Mouse (Mus musculus) spleen, adult 18-20 months (tissue): ENCODE data around the gene Ccdc65.

Experiments used
- DNase-seq, 2 experiments: peaks; one replicate each; pipeline ENCODE4 v3.0.0; 2022; ENCODE audit warnings: mixed read lengths in 2 of 2

Ccdc65 gene

GRCm38 (mm10) chr15:98707766-98708372, at the start of gene Ccdc65:
Gene Ccdc65 (plus strand): TSS chr15:98708207.
- DNase-seq = peak; percentile 51 to 70

- DNase-seq = no peak
These were observed 45.8 kb upstream of the Ccdc65 start for GRCm38 (mm10) chr15:98662198-98662566.

DNA sequence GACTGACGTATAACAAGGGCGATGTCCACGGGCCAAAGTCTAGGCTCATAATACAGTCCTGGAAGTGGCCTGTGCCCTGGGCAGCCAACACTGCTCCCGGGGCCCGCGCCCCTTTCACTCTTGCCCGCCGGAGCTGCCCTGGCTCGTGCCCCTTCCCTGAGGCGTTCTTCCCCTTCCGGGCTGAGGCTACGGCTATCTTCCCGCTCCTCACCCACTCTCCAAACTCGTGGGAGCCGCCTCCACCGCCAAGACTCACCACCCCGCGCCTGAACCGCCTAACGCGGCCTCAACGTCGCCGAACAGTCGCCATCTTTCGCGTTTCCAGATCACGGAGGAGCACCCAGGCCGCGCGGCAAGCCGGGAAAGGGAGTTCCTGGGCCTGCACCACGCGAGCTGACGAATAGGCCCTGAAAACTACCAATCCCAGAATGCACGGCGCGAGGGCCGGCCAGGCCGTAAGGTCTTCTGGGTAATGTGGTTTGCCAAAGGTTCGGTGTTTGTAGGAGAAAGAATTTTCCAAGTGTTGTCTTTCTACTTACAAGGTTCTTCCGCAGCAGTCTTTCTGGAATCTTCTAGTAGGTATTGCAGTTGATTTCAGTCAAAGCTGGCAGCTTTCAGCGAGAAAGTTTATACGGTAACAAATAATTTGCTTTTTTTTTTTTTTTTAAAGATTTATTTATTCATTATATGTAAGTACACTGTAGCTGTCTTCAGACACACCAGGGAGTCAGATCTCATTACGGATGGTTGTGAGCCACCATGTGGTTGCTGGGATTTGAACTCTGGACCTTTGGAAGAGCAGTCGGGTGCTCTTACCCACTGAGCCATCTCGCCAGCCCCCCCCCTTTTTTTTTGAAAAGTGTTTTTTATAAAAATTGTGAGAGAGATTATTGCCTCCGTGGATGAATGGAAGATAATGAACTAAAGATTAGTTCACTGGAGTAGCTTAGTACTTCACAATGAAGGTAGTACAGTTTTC, 45.2 kb upstream of the Ccdc65 start, which contains the start of gene Ddx23:
Gene Ddx23 (minus strand): TSS at position 328 of the 979 bp plus-strand sequence.
- DNase-seq = peak; percentile 89 to 93

GRCm38 (mm10) chr15:98664042-98664907, 43.7 kb upstream of the Ccdc65 start:
- DNase-seq = no peak

DNA sequence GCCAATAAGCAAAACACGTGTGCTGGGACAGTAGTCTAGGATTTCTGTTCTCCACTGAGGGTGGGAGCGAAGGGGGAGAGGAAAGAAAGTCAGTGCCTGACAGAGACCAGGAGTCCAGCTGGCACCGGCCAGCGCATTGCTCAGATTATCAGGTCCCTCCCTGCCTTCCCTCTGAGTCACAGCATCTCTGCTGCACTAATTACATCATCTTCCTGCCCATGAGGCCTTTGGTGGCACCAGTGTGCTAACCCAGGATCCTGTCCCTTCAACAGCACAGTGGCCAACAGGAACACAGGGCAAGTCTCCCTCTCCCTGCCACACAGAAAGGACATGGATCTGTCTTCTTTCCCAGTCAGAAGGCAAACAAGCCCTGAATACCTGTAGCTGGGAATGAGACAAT, 35.4 kb upstream of the Ccdc65 start:
- DNase-seq = no peak

GRCm38 (mm10) chr15:98673732-98674131, 34.3 kb upstream of the Ccdc65 start:
- DNase-seq = no peak

DNA sequence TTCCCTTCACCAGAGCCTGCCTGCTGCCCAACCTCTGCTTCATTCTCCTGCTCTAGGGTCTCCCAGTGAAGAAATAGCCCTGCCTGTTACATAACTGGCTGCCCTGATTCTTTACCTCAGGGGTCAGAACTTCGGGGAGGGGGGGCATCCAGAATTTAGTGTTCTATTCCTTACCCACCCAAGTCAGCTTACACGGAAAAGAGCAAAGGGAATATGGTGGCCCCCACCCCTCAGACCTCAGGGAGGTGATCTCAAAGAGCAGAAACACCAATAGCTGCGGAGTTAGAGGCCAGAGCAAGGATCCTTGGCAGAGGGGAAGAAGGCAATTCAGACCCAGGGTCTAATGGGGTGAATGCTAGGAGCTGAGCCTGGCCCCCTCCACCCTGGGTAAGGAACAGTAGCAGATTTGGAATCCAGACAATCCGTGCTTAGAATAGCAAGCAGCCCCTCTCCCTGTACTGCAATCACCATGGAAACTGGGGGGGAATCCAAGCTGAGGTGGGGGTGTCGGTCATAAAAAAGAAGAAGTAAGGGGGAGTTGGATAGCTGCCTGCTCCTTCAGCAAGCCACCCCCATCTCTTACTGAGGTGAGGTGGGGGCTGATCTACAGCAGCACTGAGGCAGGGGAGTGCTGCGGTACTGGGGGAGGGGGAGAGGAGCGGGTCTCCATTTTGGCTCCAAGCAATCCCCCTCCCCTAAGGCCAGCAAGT, 33.6 kb upstream of the Ccdc65 start:
- no peak for DNase-seq

DNA sequence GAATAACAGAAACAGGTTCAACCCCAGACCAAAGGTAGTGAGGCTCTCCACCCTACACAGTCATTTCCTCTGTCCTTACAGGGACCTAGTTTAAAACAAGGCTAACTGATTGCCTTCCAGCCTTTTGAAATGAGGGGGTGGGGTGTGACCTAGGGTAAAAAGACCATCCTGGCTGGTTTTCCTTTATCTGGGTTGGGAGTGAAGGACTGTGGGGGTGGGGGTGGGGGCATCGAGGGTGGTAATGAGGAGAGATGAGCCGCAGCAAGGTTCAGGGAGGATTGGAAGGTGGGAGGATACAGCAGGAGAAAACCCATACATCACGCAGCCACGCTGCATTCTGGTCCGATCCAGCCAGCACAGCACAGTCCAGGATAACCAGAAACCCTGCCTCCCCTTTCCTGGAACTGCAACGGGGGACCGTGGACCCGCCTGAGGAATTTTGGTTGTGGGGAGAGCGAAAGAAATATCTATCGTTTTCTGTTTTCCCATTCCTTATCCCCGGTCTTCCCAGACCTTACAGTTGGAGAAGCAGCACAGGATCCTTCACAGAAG, 32.9 kb upstream of the Ccdc65 start:
- no peak for DNase-seq

- DNase-seq = no peak
These were observed 32.3 kb upstream of the Ccdc65 start for GRCm38 (mm10) chr15:98675634-98676250.

- no peak for DNase-seq
These were observed 31.5 kb upstream of the Ccdc65 start for GRCm38 (mm10) chr15:98676471-98676870.

DNA sequence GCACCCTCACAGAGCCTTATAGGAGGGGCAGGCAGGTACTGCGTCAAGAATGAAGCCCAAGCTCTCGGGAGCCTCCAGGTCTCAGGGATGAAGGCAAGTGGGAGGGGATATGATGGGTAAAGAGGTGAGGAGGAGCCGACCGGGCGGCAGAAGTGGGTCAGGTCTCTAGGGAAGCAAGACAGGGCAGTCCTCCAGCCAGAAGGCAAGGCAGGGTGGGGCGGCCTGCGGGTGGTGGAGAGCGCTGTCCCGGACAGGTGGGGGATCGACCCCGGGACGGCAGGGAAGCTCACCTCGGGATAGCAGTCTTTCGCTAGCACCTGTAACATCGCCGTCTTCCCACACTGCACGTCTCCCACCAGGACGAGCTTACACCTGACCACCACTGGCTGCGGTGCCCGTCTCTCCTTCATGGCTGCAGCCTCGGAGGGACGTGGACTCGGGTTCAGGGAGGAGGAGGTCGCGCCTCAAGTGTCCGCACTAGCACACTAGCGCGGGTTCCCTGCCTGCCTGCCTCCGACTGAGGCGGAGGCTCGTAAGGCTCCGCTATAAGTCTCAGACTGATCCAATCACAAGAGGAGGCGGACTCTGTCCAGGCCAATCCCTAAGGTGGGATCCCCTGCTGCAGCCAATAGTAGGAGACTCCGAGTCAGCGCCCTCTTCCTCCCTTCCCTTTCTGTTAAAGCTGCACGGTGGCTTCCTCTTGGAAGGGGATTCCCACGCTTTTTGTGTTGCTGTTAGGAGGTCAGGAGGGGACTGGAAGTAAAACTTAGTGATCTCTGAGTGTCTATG, 30.9 kb upstream of the Ccdc65 start, which contains the start of gene Rnd1:
Gene Rnd1 (minus strand): TSS at position 522 of the 789 bp plus-strand sequence.
- peak; percentile 57 to 58 for DNase-seq

- no peak for DNase-seq
These were observed 30.0 kb upstream of the Ccdc65 start for GRCm38 (mm10) chr15:98677977-98678376.

DNA sequence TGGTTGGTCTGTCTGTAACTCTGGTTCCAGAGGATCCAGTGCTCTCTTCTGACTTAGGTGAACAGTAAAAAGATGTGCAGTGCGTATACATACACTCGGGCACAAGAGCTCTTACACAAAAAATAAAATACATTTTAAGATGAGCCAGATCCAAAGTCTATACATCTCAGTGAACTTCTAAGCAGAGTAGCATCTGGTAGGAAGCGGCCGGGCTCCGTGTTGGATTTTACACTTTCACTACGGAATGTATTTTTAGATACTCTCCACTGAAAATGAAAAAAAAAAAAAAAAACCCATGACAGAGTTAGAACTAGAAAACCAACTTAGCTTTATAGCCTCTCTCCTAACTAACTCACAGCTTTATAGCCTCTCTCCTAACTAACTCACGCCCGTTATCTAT, 27.3 kb upstream of the Ccdc65 start:
- DNase-seq = no peak

DNA sequence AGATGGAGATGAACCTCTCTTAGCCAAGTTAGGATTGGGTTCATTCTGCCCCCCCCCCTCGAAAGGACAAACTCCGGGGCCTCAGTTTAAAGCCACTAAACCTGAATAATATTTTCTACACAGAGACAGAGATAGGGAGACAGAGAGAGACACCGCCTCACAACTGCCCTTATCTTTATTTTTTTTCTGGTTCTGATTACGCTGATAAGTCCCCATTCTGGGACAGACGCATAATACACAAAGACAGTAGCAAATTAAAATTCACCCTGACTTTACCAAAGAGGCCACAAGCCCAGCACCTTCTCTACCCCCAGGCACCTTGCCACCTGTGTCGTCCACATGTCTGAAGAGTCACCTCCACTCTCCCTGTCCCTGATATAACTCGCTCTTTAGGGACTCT, 26.4 kb upstream of the Ccdc65 start:
- DNase-seq = no peak

GRCm38 (mm10) chr15:98683177-98683576, 24.8 kb upstream of the Ccdc65 start:
- DNase-seq = no peak

DNA sequence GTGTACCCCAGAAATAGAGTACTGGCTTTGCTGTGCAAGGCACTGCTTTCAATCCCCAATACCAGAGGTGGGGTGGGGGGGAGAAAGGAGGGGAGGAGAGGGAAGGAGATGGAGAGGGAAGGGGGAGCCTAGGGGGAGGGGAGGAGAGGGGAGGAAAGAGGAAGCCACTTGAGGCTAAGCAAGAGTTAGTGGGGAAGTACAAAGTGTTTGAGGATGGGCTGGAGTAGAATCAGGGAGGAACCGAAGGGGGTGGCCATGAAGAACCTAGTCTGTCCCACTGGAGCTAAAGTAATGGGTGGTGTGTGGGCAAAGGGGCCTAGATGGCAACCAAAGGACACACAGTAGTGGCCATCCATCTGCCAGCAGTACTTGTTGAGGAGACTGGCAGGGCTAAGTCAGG, 24.3 kb upstream of the Ccdc65 start:
- no peak for DNase-seq

- no peak for DNase-seq
These were observed 22.1 kb upstream of the Ccdc65 start for GRCm38 (mm10) chr15:98685926-98686325.

DNA sequence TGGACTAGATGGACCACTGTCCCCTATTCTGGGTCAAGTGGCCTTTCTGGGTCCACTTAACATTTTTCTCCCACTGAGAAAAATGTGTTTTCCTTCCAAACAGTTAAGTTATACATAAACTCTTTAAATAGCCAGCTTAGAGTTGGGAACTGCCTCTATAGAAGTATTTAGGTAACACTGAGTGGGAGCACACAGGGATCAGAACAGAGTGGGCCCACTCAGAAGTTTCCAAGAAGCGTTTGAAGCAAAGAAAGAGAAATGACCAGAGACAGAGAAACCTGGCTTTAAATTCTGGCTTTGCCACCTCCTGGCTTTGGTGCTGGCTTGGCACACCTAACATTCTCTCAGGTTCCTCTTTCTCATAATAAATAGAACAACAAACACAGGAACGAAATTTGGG, 18.3 kb upstream of the Ccdc65 start:
- no peak for DNase-seq

- DNase-seq = no peak
These were observed 16.4 kb upstream of the Ccdc65 start for GRCm38 (mm10) chr15:98691486-98692147.

GRCm38 (mm10) chr15:98692171-98692715, 15.8 kb upstream of the Ccdc65 start:
- DNase-seq = no peak
